15 mouse cellular contexts compared by ENCODE assay signal in genomic region chr12:27019751-27020150, GRCm38 (mm10).
A peak's percentile ranks its signal among the peaks of the same experiment; 100 is the strongest.
DNase-seq lines count a peak whose midpoint lies in the region; ATAC-seq lines count a peak whose summit lies in the region.
"Had no signal": no experiment of that assay in that cellular context is flagged by ENCODE, and none has a peak within 500 bp of the region (broad histone marks: within the 10 kb centered on the region; RNA-seq: fewer than 3 reads in every experiment).

No protein-coding gene starts in this region.

- DNase-seq in forebrain, embryonic 10.5 days (ENCODE audit: extremely low spot score, low spot score), result no peak
- DNase-seq in forebrain, embryonic 11.5 days (ENCODE audit: low spot score), result no peak
- DNase-seq in left cerebral cortex, postnatal 4 days, result peak; percentile 29
- DNase-seq in left cerebral cortex, postnatal 14 days (ENCODE audit: low spot score in 2 of 2), result no peak
- DNase-seq in adrenal gland, postnatal 36 days, result no peak
- DNase-seq in kidney, postnatal 10 days, result no peak
- DNase-seq: cerebellum, postnatal 36 days; gastrocnemius, postnatal 14 days; layer of hippocampus, postnatal 36 days had no signal

- WGBS in forebrain, embryonic 10.5 days, result 91% methylated on average over 4 of the region's 4 CpGs
- WGBS in forebrain, embryonic 11.5 days, result 84% methylated on average over 4 of the region's 4 CpGs
- 51% methylated on average over 4 of the region's 4 CpGs for WGBS in forebrain, embryonic 15.5 days
- 65% methylated on average over 4 of the region's 4 CpGs for WGBS in midbrain, embryonic 15.5 days

- H3K27me3 ChIP-seq in forebrain, embryonic 10.5 days (ENCODE audit: poor library complexity, severe bottlenecking), result no peaks in the 10 kb centered on the region
- no peaks in the 10 kb centered on the region for H3K27me3 ChIP-seq in forebrain, embryonic 11.5 days (ENCODE audit: control insufficient read depth, insufficient read depth, low read length)
- no peaks in the 10 kb centered on the region for H3K27me3 ChIP-seq in forebrain, embryonic 15.5 days
- no peaks in the 10 kb centered on the region for H3K27me3 ChIP-seq in midbrain, embryonic 15.5 days (replicated peaks)
- H3K27me3 ChIP-seq: kidney, embryonic 15.5 days; limb, embryonic 15.5 days; lung, embryonic 15.5 days had no signal

- no peak overlapping the region for H3K4me2 ChIP-seq in forebrain, embryonic 11.5 days (ENCODE audit: low read depth, low read length, severe bottlenecking)
- H3K4me2 ChIP-seq in forebrain, embryonic 15.5 days (replicated peaks), result no peak overlapping the region
- H3K4me2 ChIP-seq in midbrain, embryonic 15.5 days, result no peak overlapping the region
- H3K4me2 ChIP-seq: kidney, embryonic 15.5 days; limb, embryonic 15.5 days; lung, embryonic 15.5 days had no signal

- no peak overlapping the region for H3K4me3 ChIP-seq in forebrain, embryonic 10.5 days
- no peak overlapping the region for H3K4me3 ChIP-seq in forebrain, embryonic 11.5 days (ENCODE audit: low read depth, low read length)
- H3K4me3 ChIP-seq in forebrain, embryonic 15.5 days, result no peak overlapping the region
- H3K4me3 ChIP-seq in midbrain, embryonic 15.5 days, result no peak overlapping the region
- H3K4me3 ChIP-seq: kidney, embryonic 15.5 days; limb, embryonic 15.5 days; lung, embryonic 15.5 days had no signal

- H3K27ac ChIP-seq in forebrain, embryonic 10.5 days, result peak overlapping the region; percentile 48; the same call in 1 of the 2 replicates
- no peak overlapping the region for H3K27ac ChIP-seq in forebrain, embryonic 11.5 days (ENCODE audit: low read depth, low read length)
- H3K27ac ChIP-seq in forebrain, embryonic 15.5 days (replicated peaks), result peak overlapping the region; percentile 72
- H3K27ac ChIP-seq in midbrain, embryonic 15.5 days, result peak overlapping the region; percentile 78; the same call in 1 of the 2 replicates
- H3K27ac ChIP-seq: kidney, embryonic 15.5 days; limb, embryonic 15.5 days; lung, embryonic 15.5 days had no signal

- no peaks in the 10 kb centered on the region for H3K9me3 ChIP-seq in forebrain, embryonic 10.5 days
- H3K9me3 ChIP-seq in forebrain, embryonic 11.5 days (ENCODE audit: control insufficient read depth, low read length), result no peaks in the 10 kb centered on the region
- no peaks in the 10 kb centered on the region for H3K9me3 ChIP-seq in forebrain, embryonic 15.5 days
- no peaks in the 10 kb centered on the region for H3K9me3 ChIP-seq in midbrain, embryonic 15.5 days
- H3K9me3 ChIP-seq: kidney, embryonic 15.5 days; limb, embryonic 15.5 days; lung, embryonic 15.5 days had no signal

- intact Hi-C loops in left cerebral cortex, postnatal 4 days (cut with DNase I), result no loop called here
- intact Hi-C loops in left cerebral cortex, postnatal 14 days (cut with DNase I), result no loop called here

- ATAC-seq in forebrain, embryonic 11.5 days (replicated peaks; ENCODE audit: low FRiP score), result no peak
- ATAC-seq in forebrain, embryonic 15.5 days (replicated peaks), result no peak; the same call in 1 of the 2 replicates
- no peak for ATAC-seq in midbrain, embryonic 15.5 days (replicated peaks)

- no peak overlapping the region for H3K9ac ChIP-seq in forebrain, embryonic 11.5 days (ENCODE audit: low read length)
- H3K9ac ChIP-seq in forebrain, embryonic 15.5 days (replicated peaks), result no peak overlapping the region
- no peak overlapping the region for H3K9ac ChIP-seq in midbrain, embryonic 15.5 days
- H3K9ac ChIP-seq: kidney, embryonic 15.5 days; limb, embryonic 15.5 days; lung, embryonic 15.5 days had no signal

- H3K4me1 ChIP-seq in forebrain, embryonic 10.5 days, result peaks cover 16% of the 10 kb centered on the region
- no peaks in the 10 kb centered on the region for H3K4me1 ChIP-seq in forebrain, embryonic 11.5 days (replicated peaks; ENCODE audit: control insufficient read depth, insufficient read depth, low read length)
- H3K4me1 ChIP-seq in forebrain, embryonic 15.5 days, result peaks cover 19% of the 10 kb centered on the region
- H3K4me1 ChIP-seq in midbrain, embryonic 15.5 days, result peaks cover 19% of the 10 kb centered on the region
- H3K4me1 ChIP-seq: lung, embryonic 15.5 days had no signal

- no peaks in the 10 kb centered on the region for H3K36me3 ChIP-seq in forebrain, embryonic 10.5 days (replicated peaks)
- H3K36me3 ChIP-seq in forebrain, embryonic 11.5 days (ENCODE audit: control insufficient read depth, insufficient read depth, low read length), result no peaks in the 10 kb centered on the region
- H3K36me3 ChIP-seq in forebrain, embryonic 15.5 days, result no peaks in the 10 kb centered on the region
- no peaks in the 10 kb centered on the region for H3K36me3 ChIP-seq in midbrain, embryonic 15.5 days (replicated peaks)
- H3K36me3 ChIP-seq: G1E; kidney, embryonic 15.5 days; limb, embryonic 15.5 days; lung, embryonic 15.5 days had no signal
